Mouse (Mus musculus): ENCODE measurements around the gene Cend1. TPM values are rescaled to one million over a fixed set of nuclear protein-coding genes. Genes with fewer than 3 reads are reported as not detected.
A peak's percentile ranks its signal among the peaks of the same experiment; 100 is the strongest.

Cend1 gene
- total and polyA plus RNA-seq, 2 experiments: 0.09 TPM; not detected in 1

- no peaks in the 10 kb centered on the region for H3K27me3 ChIP-seq (ENCODE audit: control insufficient read depth, insufficient read depth, low read length)
- H3K36me3 ChIP-seq (ENCODE audit: control insufficient read depth, insufficient read depth, low read length): peaks cover 8% of the 10 kb centered on the region; the same call in 1 of the 2 replicates
- H3K27ac ChIP-seq (replicated peaks; ENCODE audit: insufficient read depth, low read depth, low read length): peak overlapping the region; percentile 46
- peaks cover 15% of the 10 kb centered on the region for H3K4me1 ChIP-seq (ENCODE audit: control insufficient read depth, insufficient read depth, low read length)
- H3K79me2 ChIP-seq (ENCODE audit: control insufficient read depth, insufficient read depth, low read length): 0 out of 2 replicates have a peak, but pooled peaks cover 6% of the 10 kb centered on the region
- TF ChIP-seq CTCF (IDR thresholded peaks at IDR 0.05; ENCODE audit: low read depth, low read length) (no peak), POLR2A (IDR thresholded peaks at IDR 0.05; ENCODE audit: extremely low read depth, insufficient read depth, low read length) (no peak)
- peak overlapping the region; percentile 76 for H3K9ac ChIP-seq (ENCODE audit: low read depth, low read length)
- no peak for DNase-seq (ENCODE audit: extremely low read depth, low read depth, low spot score)
- peak overlapping the region; percentile 18; the same call in 1 of the 2 replicates for H3K4me3 ChIP-seq (ENCODE audit: insufficient read depth, low read depth, low read length)
- 44% methylated on average over 5 of the region's 5 CpGs for WGBS
Measured at GRCm38 (mm10) chr7:141468164-141468521, 38.9 kb upstream of the Cend1 start.

- Histone ChIP-seq H3K9ac (ENCODE audit: low read depth, low read length) (peak within 1 kb of the TSS; percentile 76), H3K27me3 (ENCODE audit: control insufficient read depth, insufficient read depth, low read length) (no peaks in the 10 kb centered on the region), H3K4me1 (ENCODE audit: control insufficient read depth, insufficient read depth, low read length) (peaks cover 15% of the 10 kb centered on the region), H3K36me3 (ENCODE audit: control insufficient read depth, insufficient read depth, low read length) (peaks cover 6% of the 10 kb centered on the region; the same call in 1 of the 2 replicates), H3K79me2 (ENCODE audit: control insufficient read depth, insufficient read depth, low read length) (0 out of 2 replicates have a peak, but pooled peaks cover 6% of the 10 kb centered on the region), H3K27ac (replicated peaks; ENCODE audit: insufficient read depth, low read depth, low read length) (peak within 1 kb of the TSS; percentile 46), H3K4me3 (ENCODE audit: insufficient read depth, low read depth, low read length) (peak within 1 kb of the TSS; percentile 74)
- DNase-seq (ENCODE audit: extremely low read depth, low read depth, low spot score): peak; percentile 64
- TF ChIP-seq POLR2A (IDR thresholded peaks at IDR 0.05; ENCODE audit: extremely low read depth, insufficient read depth, low read length): peak; percentile 54
- no peak for TF ChIP-seq CTCF (IDR thresholded peaks at IDR 0.05; ENCODE audit: low read depth, low read length)
- under 1% methylated on average over 52 of the region's 52 CpGs for WGBS
Measured at GRCm38 (mm10) chr7:141467230-141468030, 38.1 kb upstream of the Cend1 start, which contains the start of gene Cd151. TSS of gene Cd151 (plus strand) at chr7:141467392.

- H3K79me2 ChIP-seq (ENCODE audit: control insufficient read depth, insufficient read depth, low read length): 0 out of 2 replicates have a peak, but pooled peaks cover 6% of the 10 kb centered on the region
- no peaks in the 10 kb centered on the region for H3K27me3 ChIP-seq (ENCODE audit: control insufficient read depth, insufficient read depth, low read length)
- H3K4me1 ChIP-seq (ENCODE audit: control insufficient read depth, insufficient read depth, low read length): peaks cover 18% of the 10 kb centered on the region
- H3K36me3 ChIP-seq (ENCODE audit: control insufficient read depth, insufficient read depth, low read length): peaks cover 3% of the 10 kb centered on the region; the same call in 1 of the 2 replicates
- 68% methylated on average over 10 of the region's 10 CpGs for WGBS
- DNase-seq (ENCODE audit: extremely low read depth, low read depth, low spot score): no peak
- peak overlapping the region; percentile 25 for H3K9ac ChIP-seq (ENCODE audit: low read depth, low read length)
- TF ChIP-seq CTCF (IDR thresholded peaks at IDR 0.05; ENCODE audit: low read depth, low read length): no peak
- no peak for TF ChIP-seq POLR2A (IDR thresholded peaks at IDR 0.05; ENCODE audit: extremely low read depth, insufficient read depth, low read length)
- H3K27ac ChIP-seq (replicated peaks; ENCODE audit: insufficient read depth, low read depth, low read length): 0 out of 2 replicates have a peak overlapping the region, but pooled peaks have one; percentile 1
- H3K4me3 ChIP-seq (ENCODE audit: insufficient read depth, low read depth, low read length): no peak overlapping the region
Measured at GRCm38 (mm10) chr7:141466607-141467148, 37.4 kb upstream of the Cend1 start.

GRCm38 (mm10) chr7:141466045-141466394 lies 36.7 kb upstream of the Cend1 start:
- peaks cover 18% of the 10 kb centered on the region for H3K4me1 ChIP-seq (ENCODE audit: control insufficient read depth, insufficient read depth, low read length)
- H3K79me2 ChIP-seq (ENCODE audit: control insufficient read depth, insufficient read depth, low read length): 0 out of 2 replicates have a peak, but pooled peaks cover 6% of the 10 kb centered on the region
- H3K9ac ChIP-seq (ENCODE audit: low read depth, low read length): no peak overlapping the region
- H3K27ac ChIP-seq (replicated peaks; ENCODE audit: insufficient read depth, low read depth, low read length): no peak overlapping the region
- no peak overlapping the region for H3K4me3 ChIP-seq (ENCODE audit: insufficient read depth, low read depth, low read length)
- WGBS: 77% methylated on average over 7 of the region's 7 CpGs
- DNase-seq (ENCODE audit: extremely low read depth, low read depth, low spot score): no peak
- no peaks in the 10 kb centered on the region for H3K27me3 ChIP-seq (ENCODE audit: control insufficient read depth, insufficient read depth, low read length)
- H3K36me3 ChIP-seq (ENCODE audit: control insufficient read depth, insufficient read depth, low read length): peaks cover 2% of the 10 kb centered on the region; the same call in 1 of the 2 replicates
- TF ChIP-seq POLR2A (IDR thresholded peaks at IDR 0.05; ENCODE audit: extremely low read depth, insufficient read depth, low read length) (no peak), CTCF (IDR thresholded peaks at IDR 0.05; ENCODE audit: low read depth, low read length) (no peak)

- 57% methylated on average over 10 of the region's 10 CpGs for WGBS
- H3K27me3 ChIP-seq (ENCODE audit: control insufficient read depth, insufficient read depth, low read length): no peaks in the 10 kb centered on the region
- H3K4me3 ChIP-seq (ENCODE audit: insufficient read depth, low read depth, low read length): no peak overlapping the region
- H3K79me2 ChIP-seq (ENCODE audit: control insufficient read depth, insufficient read depth, low read length): 0 out of 2 replicates have a peak, but pooled peaks cover 6% of the 10 kb centered on the region
- H3K27ac ChIP-seq (replicated peaks; ENCODE audit: insufficient read depth, low read depth, low read length): no peak overlapping the region
- H3K4me1 ChIP-seq (ENCODE audit: control insufficient read depth, insufficient read depth, low read length): peaks cover 18% of the 10 kb centered on the region
- H3K9ac ChIP-seq (ENCODE audit: low read depth, low read length): peak overlapping the region; percentile 13; the same call in 1 of the 2 replicates
- DNase-seq (ENCODE audit: extremely low read depth, low read depth, low spot score): no peak
- TF ChIP-seq POLR2A (IDR thresholded peaks at IDR 0.05; ENCODE audit: extremely low read depth, insufficient read depth, low read length): no peak
- no peak for TF ChIP-seq CTCF (IDR thresholded peaks at IDR 0.05; ENCODE audit: low read depth, low read length)
- H3K36me3 ChIP-seq (ENCODE audit: control insufficient read depth, insufficient read depth, low read length): peaks cover under 1% of the 10 kb centered on the region; the same call in 1 of the 2 replicates
Measured at GRCm38 (mm10) chr7:141465388-141466044, 36.2 kb upstream of the Cend1 start.

Data from liver, adult 2 months (tissue).